Mouse (Mus musculus) monocyte, adult 2 months (primary cell): Measurements from ENCODE around the gene Ipo5.

ENCODE experiments used
- DNase-seq, 2 experiments: peaks; one replicate each; pipeline ENCODE4 v3.0.0; 2022; ENCODE audit warnings: low spot score in 2 of 2, low read depth in 1 of 2

The Ipo5 gene

GRCm38 (mm10) chr14:120921805-120922204 is 10.8 kb downstream of the Ipo5 start:
- no peak for DNase-seq

GRCm38 (mm10) chr14:120924044-120924443 is 13.0 kb downstream of the Ipo5 start:
- DNase-seq = no peak

GRCm38 (mm10) chr14:120925731-120926585 is 14.9 kb downstream of the Ipo5 start:
- DNase-seq = no peak

GRCm38 (mm10) chr14:120931236-120931635 is 20.2 kb downstream of the Ipo5 start:
- DNase-seq = no peak

GRCm38 (mm10) chr14:120933624-120934023 is 22.6 kb downstream of the Ipo5 start:
- no peak for DNase-seq

GRCm38 (mm10) chr14:120937102-120937501 is 26.1 kb downstream of the Ipo5 start:
- DNase-seq = no peak

- no peak for DNase-seq
These were observed 31.8 kb downstream of the Ipo5 start for GRCm38 (mm10) chr14:120942803-120943202.

GRCm38 (mm10) chr14:120945146-120945545 is 34.1 kb downstream of the Ipo5 start:
- no peak for DNase-seq

- no peak for DNase-seq
These were observed 36.1 kb downstream of the Ipo5 start for GRCm38 (mm10) chr14:120947104-120947503.

GRCm38 (mm10) chr14:120949002-120949401 is 38.0 kb downstream of the Ipo5 start:
- DNase-seq = no peak

GRCm38 (mm10) chr14:120950068-120950467 is 39.0 kb downstream of the Ipo5 start:
- DNase-seq = no peak

GRCm38 (mm10) chr14:120952434-120952833 is 41.4 kb downstream of the Ipo5 start:
- DNase-seq = no peak

GRCm38 (mm10) chr14:120960551-120960950 is 49.5 kb downstream of the Ipo5 start:
- no peak for DNase-seq

- DNase-seq = no peak
These were observed 50.0 kb downstream of the Ipo5 start for GRCm38 (mm10) chr14:120960991-120961390.

- no peak for DNase-seq
These were observed 56.0 kb downstream of the Ipo5 start for GRCm38 (mm10) chr14:120967072-120967471.

GRCm38 (mm10) chr14:120968723-120969122 is 57.7 kb downstream of the Ipo5 start:
- no peak for DNase-seq

GRCm38 (mm10) chr14:120969673-120970072 is 58.6 kb downstream of the Ipo5 start:
- no peak for DNase-seq

GRCm38 (mm10) chr14:120970637-120971036 is 59.6 kb downstream of the Ipo5 start:
- DNase-seq = no peak

- no peak for DNase-seq
These were observed 60.3 kb downstream of the Ipo5 start for GRCm38 (mm10) chr14:120971313-120971712.

GRCm38 (mm10) chr14:120979559-120979958 is 68.5 kb downstream of the Ipo5 start:
- no peak for DNase-seq

GRCm38 (mm10) chr14:120989126-120989525 is 78.1 kb downstream of the Ipo5 start:
- DNase-seq = no peak
